ENCODE assay signal across 23 mouse cellular contexts in genomic region chr11:52059001-52059400, GRCm38 (mm10). TPM values are rescaled to one million over a fixed set of nuclear protein-coding genes. Genes with fewer than 3 reads are reported as not detected.
DNase-seq lines count a peak whose midpoint lies in the region; ATAC-seq and TF ChIP-seq lines count a peak whose summit lies in the region.
"Had no signal": no experiment of that assay in that cellular context is flagged by ENCODE, and none has a peak within 500 bp of the region (broad histone marks: within the 10 kb centered on the region; RNA-seq: fewer than 3 reads in every experiment).

No protein-coding gene starts in this region.

- no peak overlapping the region for H3K9ac ChIP-seq in embryonic facial prominence, embryonic 14.5 days (ENCODE audit: low read depth, low read length)
- H3K9ac ChIP-seq in kidney, embryonic 14.5 days (ENCODE audit: low read depth, low read length) = no peak overlapping the region
- H3K9ac ChIP-seq: embryonic facial prominence, embryonic 13.5 days; forebrain, embryonic 13.5 days; forebrain, postnatal 0 days had no signal

- 54% methylated on average over 5 of the region's 5 CpGs for WGBS in embryonic facial prominence, embryonic 14.5 days
- 70% methylated on average over 5 of the region's 5 CpGs for WGBS in embryonic facial prominence, embryonic 10.5 days
- 35% methylated on average over 5 of the region's 5 CpGs for WGBS in kidney, adult 2 months
- 48% methylated on average over 5 of the region's 5 CpGs for WGBS in kidney, embryonic 14.5 days

- 0 out of 2 replicates have a peak, but pooled peaks have one; percentile 22 for ATAC-seq in embryonic facial prominence, embryonic 14.5 days (ENCODE audit: low read depth)
- ATAC-seq in kidney, embryonic 14.5 days (ENCODE audit: low FRiP score, low TSS enrichment) = no peak
- ATAC-seq: activated CD4-positive, CD25-positive, alpha-beta regulatory T cell, adult 4 months; CD4-positive, CD25-positive, alpha-beta regulatory T cell, adult 4 months; forebrain, embryonic 13.5 days; forebrain, postnatal 0 days; Patski had no signal

- no peak for TF ChIP-seq CTCF in kidney, adult 2 months (conservative IDR thresholded peaks at IDR 0.05; ENCODE audit: insufficient read depth, insufficient read length, low read depth, low read length)

- DNase-seq in embryonic facial prominence, embryonic 14.5 days (ENCODE audit: low spot score) = peak; percentile 15
- DNase-seq in embryonic facial prominence, embryonic 10.5 days (ENCODE audit: low spot score) = no peak
- DNase-seq in kidney, adult 2 months = peak; percentile 56
- DNase-seq in kidney, postnatal 14 days = no peak
- DNase-seq in kidney, postnatal 36 days = peak; percentile 14 to 60
- DNase-seq: adrenal gland, adult 8-10 months; adrenal gland, postnatal 14 days; adrenal gland, postnatal 36 days; B cell, adult 2 months; cerebellum, adult 11-12 months; cerebellum, adult 2 months; cerebellum, adult 9-10 months; cerebellum, postnatal 10 days; cerebellum, postnatal 25 days; forebrain, postnatal 0 days had no signal

- no peak overlapping the region for H3K27ac ChIP-seq in embryonic facial prominence, embryonic 14.5 days (replicated peaks; ENCODE audit: low read depth, low read length)
- no peak overlapping the region for H3K27ac ChIP-seq in embryonic facial prominence, embryonic 10.5 days (replicated peaks)
- H3K27ac ChIP-seq in kidney, adult 2 months (ENCODE audit: insufficient read depth, low read depth, low read length) = no peak overlapping the region
- H3K27ac ChIP-seq in kidney, embryonic 14.5 days (ENCODE audit: low read depth, low read length) = no peak overlapping the region
- H3K27ac ChIP-seq: embryonic facial prominence, embryonic 13.5 days; forebrain, embryonic 13.5 days had no signal

- H3K36me3 ChIP-seq in embryonic facial prominence, embryonic 14.5 days (ENCODE audit: control insufficient read depth, insufficient read depth, low read length) = no peaks in the 10 kb centered on the region
- H3K36me3 ChIP-seq in embryonic facial prominence, embryonic 10.5 days (replicated peaks) = no peaks in the 10 kb centered on the region
- no peaks in the 10 kb centered on the region for H3K36me3 ChIP-seq in kidney, adult 2 months (ENCODE audit: control insufficient read depth, insufficient read depth, low read length)
- no peaks in the 10 kb centered on the region for H3K36me3 ChIP-seq in kidney, embryonic 14.5 days (ENCODE audit: control insufficient read depth, insufficient read depth, low read length)
- H3K36me3 ChIP-seq: embryonic facial prominence, embryonic 13.5 days; G1E had no signal

- no peaks in the 10 kb centered on the region for H3K4me1 ChIP-seq in embryonic facial prominence, embryonic 14.5 days (ENCODE audit: control insufficient read depth, insufficient read depth, low read length)
- H3K4me1 ChIP-seq in embryonic facial prominence, embryonic 10.5 days = 0 out of 2 replicates have a peak, but pooled peaks cover 3% of the 10 kb centered on the region
- no peaks in the 10 kb centered on the region for H3K4me1 ChIP-seq in kidney, adult 2 months (ENCODE audit: control insufficient read depth, insufficient read depth, low read length)
- no peaks in the 10 kb centered on the region for H3K4me1 ChIP-seq in kidney, embryonic 14.5 days (ENCODE audit: control insufficient read depth, insufficient read depth, low read length)
- H3K4me1 ChIP-seq: embryonic facial prominence, embryonic 13.5 days; forebrain, embryonic 13.5 days had no signal

- H3K9me3 ChIP-seq in embryonic facial prominence, embryonic 14.5 days (ENCODE audit: control insufficient read depth, low read length) = no peaks in the 10 kb centered on the region
- H3K9me3 ChIP-seq in embryonic facial prominence, embryonic 10.5 days = no peaks in the 10 kb centered on the region
- no peaks in the 10 kb centered on the region for H3K9me3 ChIP-seq in kidney, embryonic 14.5 days (ENCODE audit: control insufficient read depth, low read length)
- H3K9me3 ChIP-seq: embryonic facial prominence, embryonic 13.5 days; forebrain, embryonic 13.5 days; G1E had no signal

- no peak overlapping the region for H3K4me3 ChIP-seq in embryonic facial prominence, embryonic 14.5 days (ENCODE audit: low read depth, low read length)
- H3K4me3 ChIP-seq in embryonic facial prominence, embryonic 10.5 days = no peak overlapping the region
- no peak overlapping the region for H3K4me3 ChIP-seq in kidney, adult 2 months (ENCODE audit: insufficient read depth, low read depth, low read length)
- H3K4me3 ChIP-seq in kidney, embryonic 14.5 days (ENCODE audit: low read length) = no peak overlapping the region
- H3K4me3 ChIP-seq: embryonic facial prominence, embryonic 13.5 days; forebrain, embryonic 13.5 days had no signal

- H3K4me2 ChIP-seq in embryonic facial prominence, embryonic 14.5 days (ENCODE audit: low read depth, low read length) = no peak overlapping the region
- H3K4me2 ChIP-seq in kidney, embryonic 14.5 days (replicated peaks; ENCODE audit: low read depth, low read length) = no peak overlapping the region
- H3K4me2 ChIP-seq: embryonic facial prominence, embryonic 13.5 days; forebrain, embryonic 13.5 days had no signal

- H3K27me3 ChIP-seq in embryonic facial prominence, embryonic 14.5 days (replicated peaks; ENCODE audit: control insufficient read depth, insufficient read depth, low read length) = no peaks in the 10 kb centered on the region
- H3K27me3 ChIP-seq in embryonic facial prominence, embryonic 10.5 days (replicated peaks; ENCODE audit: low read depth, poor library complexity, severe bottlenecking) = no peaks in the 10 kb centered on the region
- H3K27me3 ChIP-seq in kidney, adult 2 months (replicated peaks; ENCODE audit: control insufficient read depth, insufficient read depth, low read length) = no peaks in the 10 kb centered on the region
- H3K27me3 ChIP-seq in kidney, embryonic 14.5 days (ENCODE audit: control insufficient read depth, insufficient read depth, low read length) = no peaks in the 10 kb centered on the region
- H3K27me3 ChIP-seq: CH12.LX; embryonic facial prominence, embryonic 13.5 days; forebrain, embryonic 13.5 days; Patski had no signal

- no peak for TF ChIP-seq POLR2A in kidney, adult 2 months (IDR thresholded peaks at IDR 0.05; ENCODE audit: low read depth, low read length)

RNA-seq across cellular contexts. Expression of gene Ppp2ca, which starts 39.5 kb away (rescaled TPM):
- 91.2 and 95.4 TPM in 2 replicates for polyA plus RNA-seq in embryonic facial prominence, embryonic 14.5 days (2014; fragmentation: Nextera tagmentation; extraction: Ambion mirVana)
- polyA plus RNA-seq in embryonic facial prominence, embryonic 10.5 days (2016; fragmentation: Nextera tagmentation; extraction: Ambion mirVana) = 80.3 and 84.7 TPM in 2 replicates
- polyA plus RNA-seq in kidney, adult 2 months (2012; rRNA removed) = 30.9 and 38.0 TPM in 2 replicates
- polyA plus RNA-seq in kidney, embryonic 14.5 days (2014; fragmentation: Nextera tagmentation; extraction: Ambion mirVana) = 83.4 and 110 TPM in 2 replicates

RNA-seq across cellular contexts. Expression of gene Cdkl3, which starts 55.0 kb away (rescaled TPM):
- 10.0 and 10.2 TPM in 2 replicates for polyA plus RNA-seq in embryonic facial prominence, embryonic 14.5 days (2014; fragmentation: Nextera tagmentation; extraction: Ambion mirVana)
- polyA plus RNA-seq in embryonic facial prominence, embryonic 10.5 days (2016; fragmentation: Nextera tagmentation; extraction: Ambion mirVana) = 10.6 and 14.0 TPM in 2 replicates
- 1.6 and 1.8 TPM in 2 replicates for polyA plus RNA-seq in kidney, adult 2 months (2012; rRNA removed)
- 9.7 and 10.1 TPM in 2 replicates for polyA plus RNA-seq in kidney, embryonic 14.5 days (2014; fragmentation: Nextera tagmentation; extraction: Ambion mirVana)

RNA-seq across cellular contexts. Expression of gene Ube2b, which starts 58.4 kb away (rescaled TPM):
- polyA plus RNA-seq in embryonic facial prominence, embryonic 14.5 days (2014; fragmentation: Nextera tagmentation; extraction: Ambion mirVana) = 160 and 165 TPM in 2 replicates
- polyA plus RNA-seq in embryonic facial prominence, embryonic 10.5 days (2016; fragmentation: Nextera tagmentation; extraction: Ambion mirVana) = 220 and 223 TPM in 2 replicates
- polyA plus RNA-seq in kidney, adult 2 months (2012; rRNA removed) = 48.5 and 70.9 TPM in 2 replicates
- polyA plus RNA-seq in kidney, embryonic 14.5 days (2014; fragmentation: Nextera tagmentation; extraction: Ambion mirVana) = 149 and 215 TPM in 2 replicates

Comparison
In these comparisons a context has a peak if more than half of its experiments do, and no peak if none do; other contexts are left out.
1. DNase-seq: peak in embryonic facial prominence, embryonic 14.5 days (single experiment), kidney, adult 2 months (single experiment) and kidney, postnatal 36 days (2 of 2); none in embryonic facial prominence, embryonic 10.5 days (single experiment) and kidney, postnatal 14 days (single experiment).